14 mouse cellular contexts compared by ENCODE assay signal in the genomic region with DNA sequence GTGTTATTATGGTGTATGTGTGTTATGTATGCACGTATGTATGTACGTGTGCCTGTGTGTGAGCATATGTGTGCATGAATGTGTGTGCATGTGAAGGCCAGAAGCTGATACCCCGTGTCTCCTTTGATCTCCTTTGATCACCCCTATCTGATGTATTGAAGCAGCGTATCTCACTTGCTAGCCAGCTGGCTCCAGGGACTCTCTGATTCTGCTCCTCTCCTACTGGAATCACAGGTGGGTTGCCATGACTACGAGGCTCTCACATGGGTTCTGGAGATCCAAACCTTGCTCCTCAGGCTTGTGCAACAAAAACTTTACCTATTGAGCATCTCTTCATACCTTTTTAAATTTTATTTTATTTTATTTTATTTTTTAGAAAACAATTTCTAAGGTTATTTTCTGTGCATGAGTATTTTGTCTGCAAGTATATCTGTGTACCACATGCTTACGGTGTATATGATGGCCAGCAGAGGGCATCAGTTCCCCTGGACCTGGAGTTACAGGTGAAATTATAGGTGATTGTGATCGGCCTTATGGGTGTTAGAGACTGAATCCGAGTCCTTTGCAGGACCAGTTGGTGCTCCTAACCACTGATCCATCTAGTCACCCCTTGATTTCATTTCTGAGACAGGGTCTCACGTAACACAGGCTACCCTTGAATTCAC. TPM values are rescaled to one million over a fixed set of nuclear protein-coding genes. Genes with fewer than 3 reads are reported as not detected.
A peak's percentile ranks its signal among the peaks of the same experiment; 100 is the strongest.
DNase-seq lines count a peak whose midpoint lies in the region; ATAC-seq and TF ChIP-seq lines count a peak whose summit lies in the region.
"Had no signal": no experiment of that assay in that cellular context is flagged by ENCODE, and none has a peak within 500 bp of the region (broad histone marks: within the 10 kb centered on the region; RNA-seq: fewer than 3 reads in every experiment).

No protein-coding gene starts in this region.

- H3K36me3 ChIP-seq in kidney, embryonic 15.5 days, result no peaks in the 10 kb centered on the region
- no peaks in the 10 kb centered on the region for H3K36me3 ChIP-seq in midbrain, postnatal 0 days (ENCODE audit: insufficient read depth, low read length)
- no peaks in the 10 kb centered on the region for H3K36me3 ChIP-seq in midbrain, embryonic 13.5 days
- H3K36me3 ChIP-seq: heart, embryonic 10.5 days; hindbrain, embryonic 12.5 days; liver, embryonic 15.5 days had no signal

- H3K4me3 ChIP-seq in kidney, embryonic 15.5 days (replicated peaks), result no peak overlapping the region
- H3K4me3 ChIP-seq in midbrain, postnatal 0 days (ENCODE audit: low read depth, low read length), result no peak overlapping the region
- H3K4me3 ChIP-seq in midbrain, embryonic 13.5 days (replicated peaks), result no peak overlapping the region
- H3K4me3 ChIP-seq: heart, embryonic 10.5 days; hindbrain, embryonic 12.5 days; liver, embryonic 15.5 days; megakaryocyte, embryonic 14.5 days had no signal

- DNase-seq in heart, adult 11 months, result peak; percentile 82
- DNase-seq in heart, postnatal 4 days, result no peak
- peak; percentile 41 for DNase-seq in kidney, postnatal 10 days
- DNase-seq in midbrain, postnatal 0 days (ENCODE audit: low spot score), result peak; percentile 51
- DNase-seq in kidney, postnatal 25 days, result peak; percentile 57 to 68
- no peak for DNase-seq in embryo, embryonic 10 days (ENCODE audit: low spot score)
- DNase-seq: adrenal gland, adult 8-10 months had no signal

- no peak for ATAC-seq in kidney, embryonic 15.5 days (replicated peaks; ENCODE audit: low FRiP score)
- 0 out of 2 replicates have a peak, but pooled peaks have one; percentile 49 for ATAC-seq in midbrain, postnatal 0 days (ENCODE audit: low FRiP score)
- no peak for ATAC-seq in midbrain, embryonic 13.5 days

- no peak overlapping the region for H3K4me2 ChIP-seq in kidney, embryonic 15.5 days
- no peak overlapping the region for H3K4me2 ChIP-seq in midbrain, postnatal 0 days (ENCODE audit: low read depth, low read length, poor library complexity, severe bottlenecking)
- H3K4me2 ChIP-seq in midbrain, embryonic 13.5 days (replicated peaks), result no peak overlapping the region
- H3K4me2 ChIP-seq: hindbrain, embryonic 12.5 days; liver, embryonic 15.5 days had no signal

- peak; percentile 61 for TF ChIP-seq CTCF in midbrain, postnatal 0 days (IDR thresholded peaks at IDR 0.05)

- no peak overlapping the region for H3K9ac ChIP-seq in kidney, embryonic 15.5 days
- H3K9ac ChIP-seq in midbrain, postnatal 0 days (replicated peaks; ENCODE audit: low read length, poor library complexity, severe bottlenecking), result no peak overlapping the region
- H3K9ac ChIP-seq in midbrain, embryonic 13.5 days (replicated peaks), result no peak overlapping the region
- H3K9ac ChIP-seq: hindbrain, embryonic 12.5 days; liver, embryonic 15.5 days had no signal

- H3K27ac ChIP-seq in kidney, embryonic 15.5 days, result no peak overlapping the region
- H3K27ac ChIP-seq in midbrain, postnatal 0 days (ENCODE audit: low read depth, low read length), result 0 out of 2 replicates have a peak overlapping the region, but pooled peaks have one; percentile 7
- no peak overlapping the region for H3K27ac ChIP-seq in midbrain, embryonic 13.5 days
- H3K27ac ChIP-seq: heart, embryonic 10.5 days; hindbrain, embryonic 12.5 days; liver, embryonic 15.5 days had no signal

- no peaks in the 10 kb centered on the region for H3K27me3 ChIP-seq in kidney, embryonic 15.5 days
- H3K27me3 ChIP-seq in midbrain, postnatal 0 days (ENCODE audit: insufficient read depth, low read length), result no peaks in the 10 kb centered on the region
- no peaks in the 10 kb centered on the region for H3K27me3 ChIP-seq in midbrain, embryonic 13.5 days
- H3K27me3 ChIP-seq: hindbrain, embryonic 12.5 days; liver, embryonic 15.5 days; megakaryocyte, embryonic 14.5 days had no signal

- WGBS in kidney, embryonic 15.5 days, result 83% methylated on average over 9 of the region's 9 CpGs
- WGBS in midbrain, postnatal 0 days, result 79% methylated on average over 9 of the region's 9 CpGs
- 86% methylated on average over 9 of the region's 9 CpGs for WGBS in midbrain, embryonic 13.5 days

- no peaks in the 10 kb centered on the region for H3K9me3 ChIP-seq in kidney, embryonic 15.5 days (replicated peaks)
- no peaks in the 10 kb centered on the region for H3K9me3 ChIP-seq in midbrain, postnatal 0 days (ENCODE audit: low read length)
- no peaks in the 10 kb centered on the region for H3K9me3 ChIP-seq in midbrain, embryonic 13.5 days
- H3K9me3 ChIP-seq: heart, embryonic 10.5 days; hindbrain, embryonic 12.5 days; liver, embryonic 15.5 days had no signal

- no peaks in the 10 kb centered on the region for H3K4me1 ChIP-seq in kidney, embryonic 15.5 days
- H3K4me1 ChIP-seq in midbrain, postnatal 0 days (ENCODE audit: insufficient read depth, low read length), result peaks cover 6% of the 10 kb centered on the region
- peaks cover 11% of the 10 kb centered on the region for H3K4me1 ChIP-seq in midbrain, embryonic 13.5 days (replicated peaks)
- H3K4me1 ChIP-seq: liver, embryonic 15.5 days; megakaryocyte, embryonic 14.5 days had no signal

RNA-seq across cellular contexts. Expression of a gene that starts 10.9 kb away (rescaled TPM):
- under 1 TPM; 0.86 TPM for total RNA-seq in heart, postnatal 4 days (2021)
- polyA plus RNA-seq in kidney, embryonic 15.5 days (2015; fragmentation: Nextera tagmentation; extraction: Ambion mirVana), result 3.2 TPM in 2 replicates
- 10.5 and 10.7 TPM in 2 replicates for total RNA-seq in midbrain, postnatal 0 days (2014; rRNA removed)
- 6.5 and 7.4 TPM in 2 replicates for polyA plus RNA-seq in midbrain, postnatal 0 days (2015; fragmentation: Nextera tagmentation; extraction: Ambion mirVana)
- polyA plus RNA-seq in midbrain, embryonic 13.5 days (2015; fragmentation: Nextera tagmentation; extraction: Ambion mirVana), result 2.2 and 3.1 TPM in 2 replicates
- total RNA-seq: common myeloid progenitor, adult 5-6 weeks had no signal
- polyA plus RNA-seq: liver, embryonic 15.5 days had no signal

Comparison
In these comparisons a context has a peak if more than half of its experiments do, and no peak if none do; other contexts are left out.
1. DNase-seq: peak in heart, adult 11 months (single experiment), kidney, postnatal 10 days (single experiment), midbrain, postnatal 0 days (single experiment) and kidney, postnatal 25 days (2 of 2); none in heart, postnatal 4 days (single experiment) and embryo, embryonic 10 days (single experiment).